8 mouse cellular contexts compared by ENCODE assay signal in genomic region chr17:83872806-83873348, GRCm38 (mm10). TPM values are rescaled to one million over a fixed set of nuclear protein-coding genes. Genes with fewer than 3 reads are reported as not detected.
A peak's percentile ranks its signal among the peaks of the same experiment; 100 is the strongest.
DNase-seq lines count a peak whose midpoint lies in the region; ATAC-seq and TF ChIP-seq lines count a peak whose summit lies in the region.

No protein-coding gene starts in this region.

- TF ChIP-seq CTCF in midbrain, postnatal 0 days (IDR thresholded peaks at IDR 0.05): peak; percentile 98

- ATAC-seq in embryonic facial prominence, embryonic 12.5 days (ENCODE audit: insufficient number of reproducible peaks, insufficient read depth, low FRiP score, low TSS enrichment): peak; percentile 48; the same call in 1 of the 2 replicates
- peak; percentile 74; the same call in 1 of the 2 replicates for ATAC-seq in limb, embryonic 12.5 days (ENCODE audit: insufficient number of reproducible peaks, insufficient read depth, low FRiP score, low TSS enrichment, low read depth)
- ATAC-seq in midbrain, postnatal 0 days (ENCODE audit: low FRiP score): peak; percentile 72

- peak overlapping the region; percentile 24; the same call in 1 of the 2 replicates for H3K4me2 ChIP-seq in embryonic facial prominence, embryonic 12.5 days (replicated peaks)
- peak overlapping the region; percentile 25; the same call in 1 of the 2 replicates for H3K4me2 ChIP-seq in limb, embryonic 12.5 days
- peak overlapping the region; percentile 36 for H3K4me2 ChIP-seq in midbrain, postnatal 0 days (ENCODE audit: low read depth, low read length, poor library complexity, severe bottlenecking)

- no peaks in the 10 kb centered on the region for H3K36me3 ChIP-seq in embryonic facial prominence, embryonic 12.5 days
- H3K36me3 ChIP-seq in limb, embryonic 12.5 days: no peaks in the 10 kb centered on the region
- no peaks in the 10 kb centered on the region for H3K36me3 ChIP-seq in midbrain, postnatal 0 days (ENCODE audit: insufficient read depth, low read length)

- no peak overlapping the region for H3K9ac ChIP-seq in embryonic facial prominence, embryonic 12.5 days
- no peak overlapping the region for H3K9ac ChIP-seq in limb, embryonic 12.5 days (replicated peaks)
- H3K9ac ChIP-seq in midbrain, postnatal 0 days (replicated peaks; ENCODE audit: low read length, poor library complexity, severe bottlenecking): no peak overlapping the region

- peaks cover 7% of the 10 kb centered on the region for H3K4me1 ChIP-seq in embryonic facial prominence, embryonic 12.5 days
- peaks cover 16% of the 10 kb centered on the region for H3K4me1 ChIP-seq in limb, embryonic 12.5 days (replicated peaks)
- no peaks in the 10 kb centered on the region for H3K4me1 ChIP-seq in midbrain, postnatal 0 days (ENCODE audit: insufficient read depth, low read length)

- DNase-seq in 3134 (ENCODE audit: extremely low read depth, insufficient read length, low spot score): peak; percentile 55
- peak; percentile 73 for DNase-seq in adrenal gland, postnatal 25 days
- DNase-seq in heart, adult 18-20 months: peak; percentile 85 to 88
- peak; percentile 84 for DNase-seq in kidney, adult 18-20 months
- peak; percentile 92 for DNase-seq in midbrain, postnatal 0 days (ENCODE audit: low spot score)
- peak; percentile 62 to 81 for DNase-seq in spleen, postnatal 10 days (ENCODE audit: low spot score in 2 of 2)

- no peaks in the 10 kb centered on the region for H3K27me3 ChIP-seq in embryonic facial prominence, embryonic 12.5 days
- no peaks in the 10 kb centered on the region; the same call in 1 of the 2 replicates for H3K27me3 ChIP-seq in limb, embryonic 12.5 days
- H3K27me3 ChIP-seq in midbrain, postnatal 0 days (ENCODE audit: insufficient read depth, low read length): no peaks in the 10 kb centered on the region

- H3K27ac ChIP-seq in embryonic facial prominence, embryonic 12.5 days: no peak overlapping the region
- H3K27ac ChIP-seq in limb, embryonic 12.5 days: peak overlapping the region; percentile 54; the same call in 1 of the 2 replicates
- H3K27ac ChIP-seq in midbrain, postnatal 0 days (ENCODE audit: low read depth, low read length): no peak overlapping the region

- no peak overlapping the region for H3K4me3 ChIP-seq in embryonic facial prominence, embryonic 12.5 days
- H3K4me3 ChIP-seq in limb, embryonic 12.5 days (replicated peaks): no peak overlapping the region
- H3K4me3 ChIP-seq in midbrain, postnatal 0 days (ENCODE audit: low read depth, low read length): 0 out of 2 replicates have a peak overlapping the region, but pooled peaks have one; percentile 2

- peaks cover 7% of the 10 kb centered on the region; the same call in 1 of the 2 replicates for H3K9me3 ChIP-seq in embryonic facial prominence, embryonic 12.5 days
- H3K9me3 ChIP-seq in limb, embryonic 12.5 days: peaks cover 14% of the 10 kb centered on the region
- H3K9me3 ChIP-seq in midbrain, postnatal 0 days (ENCODE audit: low read length): no peaks in the 10 kb centered on the region

- 11% methylated on average over 14 of the region's 14 CpGs for WGBS in embryonic facial prominence, embryonic 12.5 days
- WGBS in limb, embryonic 12.5 days: 22% methylated on average over 14 of the region's 14 CpGs
- 14% methylated on average over 14 of the region's 14 CpGs for WGBS in midbrain, postnatal 0 days

RNA-seq across cellular contexts. Expression of gene Haao, which starts 25.1 kb away (rescaled TPM):
- 0.43 and 3.8 TPM in 2 replicates for total RNA-seq in adrenal gland, postnatal 25 days (2021)
- 0.20 and 0.90 TPM in 2 replicates for polyA plus RNA-seq in embryonic facial prominence, embryonic 12.5 days (2016; fragmentation: Nextera tagmentation; extraction: Ambion mirVana)
- total RNA-seq in heart, adult 18-20 months (2021): 1 to 10 TPM in 1 of 2 experiments, under 1 TPM in 1; 0.27 to 2.0 TPM
- polyA plus RNA-seq in limb, embryonic 12.5 days (2016; fragmentation: Nextera tagmentation; extraction: Ambion mirVana): 0.35 and 0.94 TPM in 2 replicates
- total RNA-seq in midbrain, postnatal 0 days (2014; rRNA removed): not detected in 2 replicates
- polyA plus RNA-seq in midbrain, postnatal 0 days (2015; fragmentation: Nextera tagmentation; extraction: Ambion mirVana): 0.23 and 0.56 TPM in 2 replicates
